Mouse (Mus musculus) lung, adult 2 months (tissue): ENCODE data around the gene Ankrd2.

ENCODE experiments used
- CTCF ChIP-seq: fragments of 200-500 bp; IDR thresholded peaks from 2 replicates; pipeline ENCODE4 v1.5.1; 2011; ENCODE audit warnings: mild to moderate bottlenecking, low read length, control low read depth; ENCODE audit not compliant: insufficient read depth
- POLR2A ChIP-seq: fragments of 200-500 bp; IDR thresholded peaks from 2 replicates; pipeline ENCODE4 v1.6.1; 2011; ENCODE audit warnings: low read depth, mild to moderate bottlenecking, control low read depth, low read length, borderline replicate concordance; ENCODE audit errors: extremely low read depth

- TF ChIP-seq CTCF (no peak), POLR2A (no peak)
Observed at GRCm38 (mm10) chr19:41991926-41992477, 43.8 kb upstream of the Ankrd2 start.
